Mouse (Mus musculus) intestine, postnatal 0 days (tissue): Measurements from ENCODE around the gene BC107364. TPM values are rescaled to one million over a fixed set of nuclear protein-coding genes. Genes with fewer than 3 reads are reported as not detected.
A peak's percentile ranks its signal among the peaks of the same experiment; 100 is the strongest.
"Not testable (repeated sequence)": the region's sequence is repeated elsewhere in the genome, so short reads cannot be mapped to it uniquely, and the experiment has no call there.

ENCODE experiments used
- ATAC-seq: fragments of 200-750 bp; cut with Nextera tagmentation; 2 replicates; pipeline ENCODE4 v1.8.0; 2017; ENCODE audit warnings: mild to moderate bottlenecking, moderate TSS enrichment, moderate library complexity
- H3K27ac ChIP-seq: fragments of 300-500 bp; sonication (generic); 2 replicates; pipeline ENCODE4 v1.5.1; 2014; ENCODE audit warnings: mild to moderate bottlenecking, low read depth, low read length, moderate library complexity
- H3K27me3 ChIP-seq: fragments of 300-500 bp; sonication (generic); replicated peaks from 2 replicates; pipeline ENCODE4 v1.6.1; 2014; ENCODE audit warnings: low read length, mixed read lengths; ENCODE audit not compliant: control insufficient read depth, insufficient read depth
- H3K36me3 ChIP-seq: fragments of 300-500 bp; sonication (generic); 2 replicates; pipeline ENCODE4 v1.6.1; 2014; ENCODE audit warnings: mild to moderate bottlenecking, moderate library complexity; ENCODE audit not compliant: control insufficient read depth, insufficient read depth
- H3K4me1 ChIP-seq: fragments of 300-500 bp; sonication (generic); replicated peaks from 2 replicates; pipeline ENCODE4 v1.6.1; 2014; ENCODE audit warnings: antibody characterized with exemption, low read length, mixed read lengths; ENCODE audit not compliant: control insufficient read depth, insufficient read depth
- H3K4me2 ChIP-seq: fragments of 300-500 bp; sonication (generic); replicated peaks from 2 replicates; pipeline ENCODE4 v1.6.1; 2014; ENCODE audit warnings: low read depth, mild to moderate bottlenecking, moderate library complexity
- H3K4me3 ChIP-seq: fragments of 300-500 bp; sonication (generic); 2 replicates; pipeline ENCODE4 v1.5.1; 2014; ENCODE audit warnings: low read depth, low read length
- H3K9ac ChIP-seq: fragments of 300-500 bp; sonication (generic); 2 replicates; pipeline ENCODE4 v1.6.1; 2014; ENCODE audit warnings: mild to moderate bottlenecking, low read depth, low read length
- H3K9me3 ChIP-seq: fragments of 300-500 bp; sonication (generic); 2 replicates; pipeline ENCODE4 v1.6.1; 2016; ENCODE audit warnings: mixed run types; ENCODE audit not compliant: control insufficient read depth
- CTCF ChIP-seq: sonication (generic); IDR thresholded peaks from 2 replicates; pipeline ENCODE4 v1.5.1; 2016; ENCODE audit warnings: low read depth, mild to moderate bottlenecking, control low read depth, antibody characterized with exemption, moderate library complexity
- WGBS: fragments of 180-500 bp; shearing (Covaris S2); extraction: QIAGEN DNeasy Blood & Tissue Kit; methylation state at CpG from one replicate; pipeline ENCODE4 v1.1.7; 2014; 5-methylcytosine and 5-hydroxymethylcytosine counted together
- polyA plus RNA-seq: library from polyadenylated mRNA; unstranded; fragments of >200 nt; fragmentation: Nextera tagmentation; extraction: Ambion mirVana; gene quantifications from 2 replicates; pipeline ENCODE4 v1.2.1, GENCODE M21; 2015

The BC107364 gene
- polyA plus RNA-seq, 1 experiment from 2014 or later, result 0.56 TPM

- Histone ChIP-seq H3K27ac (no peak overlapping the region), H3K36me3 (no peaks in the 10 kb centered on the region), H3K27me3 (peaks cover 25% of the 10 kb centered on the region), H3K4me1 (no peaks in the 10 kb centered on the region), H3K9ac (no peak overlapping the region), H3K4me3 (no peak overlapping the region), H3K9me3 (no peaks in the 10 kb centered on the region), H3K4me2 (no peak overlapping the region)
- no peak for ATAC-seq
- TF ChIP-seq CTCF, result no peak
- WGBS, result 81% methylated on average over 13 of the region's 13 CpGs
These were observed 22.9 kb downstream of the BC107364 start for GRCm38 (mm10) chr3:96428941-96429818.

GRCm38 (mm10) chr3:96427761-96428462 is 24.2 kb downstream of the BC107364 start:
- H3K27me3 ChIP-seq, result peaks cover 27% of the 10 kb centered on the region
- 10% methylated on average over 16 of the region's 16 CpGs for WGBS

GRCm38 (mm10) chr3:96427311-96427710 is 24.8 kb downstream of the BC107364 start:
- no peaks in the 10 kb centered on the region for H3K4me1 ChIP-seq
- H3K9me3 ChIP-seq, result no peaks in the 10 kb centered on the region
- H3K4me2 ChIP-seq, result peak overlapping the region; percentile 47
- no peaks in the 10 kb centered on the region for H3K36me3 ChIP-seq
- WGBS, result 13% methylated on average over 4 of the region's 4 CpGs
- ATAC-seq, result no peak
- H3K9ac ChIP-seq, result no peak overlapping the region
- H3K27me3 ChIP-seq, result peaks cover 28% of the 10 kb centered on the region
- H3K27ac ChIP-seq, result no peak overlapping the region
- H3K4me3 ChIP-seq, result peak overlapping the region; percentile 8; the same call in 1 of the 2 replicates
- no peak for TF ChIP-seq CTCF

More at GRCm38 (mm10) chr3:96427761-96428462, 24.2 kb downstream of the BC107364 start:
- H3K9me3 ChIP-seq, result no peaks in the 10 kb centered on the region
- TF ChIP-seq CTCF, result peak; percentile 47; the same call in 1 of the 2 replicates
- no peak overlapping the region for H3K9ac ChIP-seq
- no peak overlapping the region for H3K27ac ChIP-seq
- no peaks in the 10 kb centered on the region for H3K4me1 ChIP-seq
- H3K36me3 ChIP-seq, result no peaks in the 10 kb centered on the region
- ATAC-seq, result 0 out of 2 replicates have a peak, but pooled peaks have one; percentile 36
- peak overlapping the region; percentile 47 for H3K4me2 ChIP-seq
- peak overlapping the region; percentile 8; the same call in 1 of the 2 replicates for H3K4me3 ChIP-seq

GRCm38 (mm10) chr3:96426268-96426667 is 25.8 kb downstream of the BC107364 start:
- Histone ChIP-seq H3K4me1 (no peaks in the 10 kb centered on the region), H3K4me2 (no peak overlapping the region), H3K9ac (no peak overlapping the region), H3K4me3 (no peak overlapping the region), H3K36me3 (no peaks in the 10 kb centered on the region), H3K9me3 (no peaks in the 10 kb centered on the region), H3K27me3 (peaks cover 28% of the 10 kb centered on the region), H3K27ac (no peak overlapping the region)
- 83% methylated on average over 4 of the region's 4 CpGs for WGBS
- no peak for TF ChIP-seq CTCF
- no peak for ATAC-seq

GRCm38 (mm10) chr3:96424447-96424846 is 27.7 kb downstream of the BC107364 start:
- peaks cover 16% of the 10 kb centered on the region for H3K27me3 ChIP-seq
- not testable (repeated sequence) for H3K4me2 ChIP-seq, H3K9me3 ChIP-seq, ATAC-seq, H3K9ac ChIP-seq, H3K27ac ChIP-seq, H3K4me1 ChIP-seq, H3K4me3 ChIP-seq, H3K36me3 ChIP-seq
- WGBS, result 21% methylated on average over 4 of the region's 4 CpGs

- WGBS, result 24% methylated on average over 9 of the region's 9 CpGs
- no peak for TF ChIP-seq CTCF
- no peak for ATAC-seq
These were observed 28.2 kb downstream of the BC107364 start for GRCm38 (mm10) chr3:96423889-96424288.

More at GRCm38 (mm10) chr3:96423889-96424288, 28.2 kb downstream of the BC107364 start:
- Histone ChIP-seq H3K27ac (no peak overlapping the region), H3K4me2 (no peak overlapping the region), H3K9me3 (no peaks in the 10 kb centered on the region), H3K4me3 (no peak overlapping the region), H3K36me3 (no peaks in the 10 kb centered on the region), H3K4me1 (no peaks in the 10 kb centered on the region), H3K27me3 (peaks cover 16% of the 10 kb centered on the region), H3K9ac (no peak overlapping the region)
